Mouse (Mus musculus): ENCODE results near the gene Prkn. TPM values are rescaled to one million over a fixed set of nuclear protein-coding genes. Genes with fewer than 3 reads are reported as not detected.

The Prkn gene
- total RNA-seq, 2 experiments from 2014 or later, result 12.7 to 15.9 TPM

DNA sequence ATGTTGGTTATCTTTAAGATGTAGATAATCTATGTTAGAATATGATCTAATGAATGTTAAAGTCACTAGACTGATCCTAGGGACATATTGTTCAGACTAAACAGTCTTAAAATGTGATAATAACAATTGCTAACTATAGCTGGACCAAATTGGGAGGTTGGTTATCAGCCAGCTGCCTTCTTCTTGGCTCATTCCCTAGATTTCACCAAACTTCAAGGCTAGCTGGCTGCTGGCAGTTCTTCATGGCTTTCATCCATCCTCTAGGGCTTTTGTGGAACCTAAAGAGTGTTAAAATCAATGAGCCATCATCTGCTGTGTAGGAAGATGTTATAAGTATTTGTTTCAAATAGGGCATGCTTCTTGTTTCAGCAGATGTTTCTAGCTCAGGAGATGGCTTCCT lies 431.7 kb downstream of the Prkn start:
- DNase-seq, result no peak

GRCm38 (mm10) chr17:11284246-11284645 lies 444.1 kb downstream of the Prkn start:
- no peak for DNase-seq

DNA sequence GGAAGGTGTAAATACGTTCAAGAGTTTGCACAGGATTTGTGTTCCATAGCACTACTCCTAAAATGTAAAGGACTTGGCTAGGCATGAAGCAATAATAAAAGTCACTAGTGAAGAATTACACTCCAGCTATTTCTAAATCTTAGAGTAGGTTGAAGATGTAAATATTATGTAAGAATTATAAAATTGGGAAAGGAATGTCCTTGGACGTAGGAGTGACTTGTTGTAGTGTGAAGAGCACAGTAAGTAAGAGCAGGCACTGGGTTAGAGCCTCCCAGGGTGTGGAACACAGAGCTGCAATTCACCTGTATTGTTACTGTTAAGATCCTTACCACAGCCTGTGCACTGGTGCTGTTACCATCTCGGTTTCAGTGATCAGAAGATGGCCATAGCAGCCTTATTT lies 450.0 kb downstream of the Prkn start:
- DNase-seq, result no peak

GRCm38 (mm10) chr17:11303116-11303515 lies 462.9 kb downstream of the Prkn start:
- DNase-seq, result no peak

DNA sequence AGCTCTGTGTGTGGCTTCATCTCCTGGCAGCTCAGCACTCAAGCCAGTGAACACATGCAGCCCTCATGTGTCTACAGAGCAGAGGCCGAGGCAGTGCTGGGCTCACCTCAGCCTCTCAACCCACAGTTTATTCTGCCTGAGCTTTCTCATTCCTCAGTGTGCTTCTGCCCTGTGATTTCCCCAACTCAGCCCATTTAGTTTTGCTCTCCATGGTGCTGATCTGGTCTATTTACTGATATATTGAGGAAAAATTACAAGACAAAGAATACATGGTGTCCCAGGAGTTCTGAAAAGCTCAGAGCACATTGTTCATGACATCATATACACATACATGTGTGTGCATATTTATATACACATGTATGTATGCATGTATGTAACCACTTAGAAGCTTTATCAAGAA lies 469.7 kb downstream of the Prkn start:
- DNase-seq, result no peak

GRCm38 (mm10) chr17:11314163-11314562 lies 474.0 kb downstream of the Prkn start:
- no peak for DNase-seq

DNA sequence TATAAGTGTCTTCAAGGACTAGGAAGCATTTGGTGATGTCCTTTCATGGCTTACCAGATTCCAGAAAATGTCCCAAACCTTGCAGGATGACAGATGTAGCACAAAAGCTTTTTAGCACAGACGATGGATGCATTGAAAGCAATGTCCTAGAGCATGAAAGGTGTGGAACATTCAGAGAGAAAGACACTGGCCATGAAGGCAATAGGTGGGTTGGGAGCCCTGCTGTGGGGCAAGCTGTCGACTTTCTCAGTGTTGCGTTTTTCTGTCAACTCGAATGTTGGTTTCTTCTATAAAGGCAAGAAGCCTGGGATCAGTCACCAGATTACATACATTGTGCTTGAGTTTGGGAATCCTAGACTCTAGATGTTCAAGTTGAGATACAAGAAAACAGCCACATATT lies 475.5 kb downstream of the Prkn start:
- DNase-seq, result no peak

GRCm38 (mm10) chr17:11318946-11319345 lies 478.8 kb downstream of the Prkn start:
- no peak for DNase-seq

GRCm38 (mm10) chr17:11319666-11320360 lies 479.6 kb downstream of the Prkn start:
- no peak for DNase-seq

DNA sequence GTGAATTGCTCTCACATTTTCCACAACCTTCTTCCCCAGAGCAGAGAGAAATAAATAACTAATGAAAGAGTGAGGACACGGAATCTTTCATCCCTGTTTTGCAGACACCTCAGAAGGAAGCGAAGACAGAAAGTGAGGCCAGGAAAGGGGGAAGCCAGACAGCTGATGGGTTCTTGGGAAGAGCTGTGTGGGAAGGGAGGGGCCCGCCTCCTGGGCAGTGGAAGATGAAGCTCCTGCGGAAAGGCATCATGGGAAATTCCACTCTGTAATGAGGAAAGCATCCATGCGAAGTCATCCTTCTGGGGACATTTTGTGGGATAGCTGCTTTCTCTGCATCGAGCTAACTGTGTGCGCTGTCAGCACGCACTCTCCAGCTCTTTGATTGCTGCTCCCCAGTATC lies 491.9 kb downstream of the Prkn start:
- DNase-seq, result no peak

- DNase-seq, result no peak
These were observed 493.6 kb downstream of the Prkn start for GRCm38 (mm10) chr17:11333741-11334140.

- no peak for DNase-seq
These were observed 496.0 kb downstream of the Prkn start for GRCm38 (mm10) chr17:11336156-11336555.

DNA sequence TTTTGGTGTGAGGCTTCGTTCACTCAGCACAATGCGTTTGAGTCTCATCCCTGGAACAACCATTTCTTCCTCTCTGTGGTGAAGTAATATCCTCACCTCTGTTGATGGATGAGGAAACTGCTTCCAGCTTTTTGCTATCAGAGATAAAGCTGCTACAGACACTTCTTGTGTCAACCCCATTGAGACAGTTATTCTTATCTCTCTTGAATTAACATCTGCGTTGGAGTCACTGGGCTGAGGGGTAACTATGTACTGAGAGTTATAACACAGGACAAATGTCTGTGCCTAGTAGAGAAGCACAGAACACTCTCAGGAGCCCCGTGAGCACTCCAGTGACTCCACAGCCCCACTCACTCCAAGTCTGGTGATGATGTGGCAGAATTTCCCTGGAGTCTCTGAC lies 500.2 kb downstream of the Prkn start:
- no peak for DNase-seq

GRCm38 (mm10) chr17:11346310-11346709 lies 506.1 kb downstream of the Prkn start:
- DNase-seq, result no peak

- DNase-seq, result no peak
These were observed 512.8 kb downstream of the Prkn start for GRCm38 (mm10) chr17:11352778-11353552.

DNA sequence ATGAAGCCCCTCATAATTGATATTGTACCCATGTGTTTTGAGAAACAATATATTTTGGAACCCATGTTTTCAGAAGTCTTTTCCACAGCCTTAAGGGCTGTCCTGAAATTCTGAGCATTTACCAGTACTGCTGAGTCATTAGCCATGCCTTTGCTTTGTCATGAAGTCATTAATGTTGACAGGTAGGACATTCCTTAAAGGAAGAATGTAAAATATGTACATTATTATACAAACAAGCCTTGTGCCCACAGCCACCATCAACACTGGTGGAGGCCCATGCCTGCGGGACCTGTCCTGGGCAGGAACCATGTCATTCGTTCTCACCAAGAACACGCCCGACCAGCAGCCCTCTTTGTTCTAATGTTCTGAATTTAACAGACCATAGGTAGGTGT lies 513.4 kb downstream of the Prkn start:
- no peak for DNase-seq

GRCm38 (mm10) chr17:11354348-11354747 lies 514.2 kb downstream of the Prkn start:
- no peak for DNase-seq

DNA sequence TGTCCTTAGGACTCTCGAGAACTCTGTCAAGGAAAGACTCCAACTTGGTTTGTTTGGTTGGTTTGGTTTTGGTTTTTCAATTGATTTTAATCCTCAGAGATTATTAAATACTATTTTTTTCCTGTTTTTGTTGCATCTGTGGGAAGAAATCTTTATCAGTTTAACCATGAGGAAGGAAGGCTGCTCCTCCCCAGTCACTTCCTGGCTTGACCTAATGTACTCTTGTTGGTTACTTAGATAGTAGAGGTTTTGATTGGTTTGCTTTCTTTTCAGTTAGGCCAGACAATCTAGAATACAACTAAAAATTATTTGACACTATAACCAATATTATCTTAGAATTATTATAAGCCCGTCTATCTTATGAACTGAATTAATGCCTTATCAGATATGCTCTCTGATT lies 535.3 kb downstream of the Prkn start:
- no peak for DNase-seq

GRCm38 (mm10) chr17:11383364-11383962 lies 543.3 kb downstream of the Prkn start:
- no peak for DNase-seq

DNA sequence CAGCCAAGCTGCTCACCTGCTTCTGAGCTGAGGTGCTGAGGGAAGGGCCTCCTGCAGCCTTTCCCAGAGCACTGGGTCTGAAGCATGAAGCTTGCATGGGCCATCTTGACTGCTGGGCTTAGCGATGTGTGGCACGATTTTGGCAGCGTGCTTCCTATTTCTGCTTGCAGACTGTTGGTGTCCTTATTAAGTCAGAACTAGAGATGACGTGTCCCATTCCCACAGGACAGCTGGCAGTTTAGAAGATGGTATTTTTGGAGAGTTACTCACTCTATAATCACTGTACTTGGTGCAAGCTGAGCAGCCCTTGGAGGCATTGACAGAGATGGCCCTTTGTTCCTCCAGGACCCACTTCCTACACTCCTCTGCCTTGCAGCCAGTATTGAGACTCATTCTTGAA lies 545.1 kb downstream of the Prkn start:
- DNase-seq, result no peak

- no peak for DNase-seq
These were observed 552.6 kb downstream of the Prkn start for GRCm38 (mm10) chr17:11392622-11393294.

DNA sequence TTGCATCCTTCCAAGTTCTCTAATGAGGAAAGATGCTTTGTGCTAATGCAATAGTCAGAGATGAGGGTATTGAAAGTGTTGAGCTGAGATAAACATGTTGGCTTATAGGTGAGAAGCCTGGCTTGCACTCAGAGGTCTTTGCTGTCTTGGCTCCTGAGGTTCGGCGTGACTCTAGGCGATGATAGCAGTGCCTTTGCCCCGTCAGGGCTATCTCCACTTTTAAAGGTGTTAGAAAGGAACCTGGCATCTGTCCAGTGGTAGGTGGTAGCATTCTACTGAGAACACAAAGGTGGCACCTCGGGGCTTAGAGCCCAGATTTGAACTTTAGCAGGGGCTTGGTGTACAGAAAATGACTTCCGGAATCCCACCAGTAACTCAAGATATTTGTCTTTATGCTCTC lies 554.4 kb downstream of the Prkn start:
- no peak for DNase-seq

- DNase-seq, result no peak
These were observed 557.5 kb downstream of the Prkn start for GRCm38 (mm10) chr17:11397678-11398077.

Data from gastrocnemius, postnatal 10 days (tissue).